ENCODE assay signal across 8 mouse cellular contexts in the genomic region with DNA sequence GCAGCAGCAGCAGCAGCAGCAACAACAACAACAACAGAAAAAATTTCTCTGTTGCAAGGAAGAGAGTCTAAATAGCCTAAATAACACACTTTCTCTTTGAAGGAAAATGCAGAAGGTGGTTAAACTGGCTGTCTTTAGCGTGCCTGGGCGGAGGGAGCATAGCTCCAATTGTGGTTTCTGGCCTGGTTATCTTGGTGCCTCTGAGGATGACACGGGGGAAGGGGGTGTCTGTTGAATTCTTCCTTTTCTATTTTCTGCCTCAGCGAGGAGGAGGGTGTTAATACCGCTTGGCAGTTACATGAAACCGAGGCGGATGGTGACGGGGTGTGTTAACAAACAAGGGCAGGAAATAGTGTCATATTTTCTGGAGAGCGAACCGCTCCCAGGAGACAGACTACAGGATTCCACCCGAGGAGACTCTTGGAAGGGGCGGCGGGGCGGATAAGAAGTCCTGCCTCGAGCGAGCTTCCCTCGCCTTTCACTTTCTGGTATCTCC. TPM values are rescaled to one million over a fixed set of nuclear protein-coding genes. Genes with fewer than 3 reads are reported as not detected.
DNase-seq lines count a peak whose midpoint lies in the region; ATAC-seq lines count a peak whose summit lies in the region.

No protein-coding gene starts in this region.

- no peak; the same call in 1 of the 2 replicates for ATAC-seq in erythroblast, adult 5-6 weeks (replicated peaks; ENCODE audit: low FRiP score, poor library complexity, severe bottlenecking)
- peak; percentile 37; the same call in 1 of the 2 replicates for ATAC-seq in hindbrain, embryonic 16.5 days
- ATAC-seq in stomach, embryonic 15.5 days (ENCODE audit: insufficient read depth, low FRiP score, low read depth), result no peak

- H3K36me3 ChIP-seq in erythroblast, embryonic 14.5 days (ENCODE audit: control insufficient read depth), result no peaks in the 10 kb centered on the region
- no peaks in the 10 kb centered on the region for H3K36me3 ChIP-seq in hindbrain, embryonic 16.5 days (ENCODE audit: control insufficient read depth, insufficient read depth, low read length)
- no peaks in the 10 kb centered on the region for H3K36me3 ChIP-seq in stomach, embryonic 15.5 days

- H3K27me3 ChIP-seq in erythroblast, embryonic 14.5 days (ENCODE audit: control insufficient read depth), result no peaks in the 10 kb centered on the region
- no peaks in the 10 kb centered on the region for H3K27me3 ChIP-seq in hindbrain, embryonic 16.5 days (replicated peaks; ENCODE audit: control insufficient read depth, insufficient read depth, low read length)
- no peaks in the 10 kb centered on the region for H3K27me3 ChIP-seq in stomach, embryonic 15.5 days (replicated peaks)

- H3K4me1 ChIP-seq in erythroblast, embryonic 14.5 days (ENCODE audit: control insufficient read depth), result peaks cover 11% of the 10 kb centered on the region
- H3K4me1 ChIP-seq in hindbrain, embryonic 16.5 days (ENCODE audit: control insufficient read depth, insufficient read depth, low read depth, low read length), result peaks cover 8% of the 10 kb centered on the region; the same call in 1 of the 2 replicates
- H3K4me1 ChIP-seq in stomach, embryonic 15.5 days, result no peaks in the 10 kb centered on the region

- peak overlapping the region; percentile 69 for H3K4me2 ChIP-seq in hindbrain, embryonic 16.5 days (ENCODE audit: low read length)
- H3K4me2 ChIP-seq in stomach, embryonic 15.5 days, result peak overlapping the region; percentile 68

- H3K4me3 ChIP-seq in erythroblast, embryonic 14.5 days (replicated peaks), result peak overlapping the region; percentile 56
- peak overlapping the region; percentile 34 for H3K4me3 ChIP-seq in hindbrain, embryonic 16.5 days (ENCODE audit: low read length)
- peak overlapping the region; percentile 37 for H3K4me3 ChIP-seq in stomach, embryonic 15.5 days (replicated peaks)

- peak; percentile 18 for DNase-seq in cerebellum, adult 8-10 months
- DNase-seq in gastrocnemius, postnatal 10 days, result peak; percentile 46
- peak; percentile 43 to 73 for DNase-seq in left cerebral cortex, adult 18-20 months (ENCODE audit: low spot score in 2 of 2)
- DNase-seq in lung, postnatal 36 days, result peak; percentile 61

- no peaks in the 10 kb centered on the region for H3K9me3 ChIP-seq in erythroblast, embryonic 14.5 days (ENCODE audit: control insufficient read depth, low read length)
- H3K9me3 ChIP-seq in hindbrain, embryonic 16.5 days (ENCODE audit: control insufficient read depth, low read length), result no peaks in the 10 kb centered on the region
- H3K9me3 ChIP-seq in stomach, embryonic 15.5 days, result no peaks in the 10 kb centered on the region

- WGBS in hindbrain, embryonic 16.5 days, result 24% methylated on average over 17 of the region's 17 CpGs
- 29% methylated on average over 17 of the region's 17 CpGs for WGBS in stomach, embryonic 15.5 days

- H3K27ac ChIP-seq in hindbrain, embryonic 16.5 days (ENCODE audit: low read depth, low read length), result no peak overlapping the region
- no peak overlapping the region for H3K27ac ChIP-seq in stomach, embryonic 15.5 days

- peak overlapping the region; percentile 48 for H3K9ac ChIP-seq in hindbrain, embryonic 16.5 days (ENCODE audit: low read depth, low read length)
- no peak overlapping the region for H3K9ac ChIP-seq in stomach, embryonic 15.5 days

RNA-seq across cellular contexts. Expression of a gene that starts 27.2 kb away (rescaled TPM):
- polyA plus RNA-seq in erythroblast, embryonic 14.5 days (2012), result not detected in 2 replicates
- not detected in 2 replicates for total RNA-seq in erythroblast, adult 5-6 weeks (2015; ENCODE audit: low replicate concordance)
- total RNA-seq in erythroblast, adult 5-6 weeks (2017; ENCODE audit: low replicate concordance), result not detected in 2 replicates
- total RNA-seq in gastrocnemius, postnatal 10 days (2021), result not detected
- not detected in 2 replicates for polyA plus RNA-seq in hindbrain, embryonic 16.5 days (2015; fragmentation: Nextera tagmentation; extraction: Ambion mirVana)
- total RNA-seq in left cerebral cortex, adult 18-20 months (2021), result not detected
- polyA plus RNA-seq in stomach, embryonic 15.5 days (2015; fragmentation: Nextera tagmentation; extraction: Ambion mirVana), result 1.7 and 2.1 TPM in 2 replicates

RNA-seq across cellular contexts. Expression of a gene that starts 34.2 kb away (rescaled TPM):
- polyA plus RNA-seq in erythroblast, embryonic 14.5 days (2012), result not detected in 2 replicates
- not detected in 2 replicates for total RNA-seq in erythroblast, adult 5-6 weeks (2015; ENCODE audit: low replicate concordance)
- total RNA-seq in erythroblast, adult 5-6 weeks (2017; ENCODE audit: low replicate concordance), result 0.70 and 1.8 TPM in 2 replicates
- 1 to 10 TPM; 4.5 to 5.4 TPM for total RNA-seq in gastrocnemius, postnatal 10 days (2021)
- polyA plus RNA-seq in hindbrain, embryonic 16.5 days (2015; fragmentation: Nextera tagmentation; extraction: Ambion mirVana), result 16.4 and 16.7 TPM in 2 replicates
- total RNA-seq in left cerebral cortex, adult 18-20 months (2021), result 10 to 100 TPM; 54.2 to 55.2 TPM
- 3.8 and 4.0 TPM in 2 replicates for polyA plus RNA-seq in stomach, embryonic 15.5 days (2015; fragmentation: Nextera tagmentation; extraction: Ambion mirVana)

Comparison
In these comparisons a context has a peak if more than half of its experiments do, and no peak if none do; other contexts are left out.
1. RNA of a gene that starts 34.2 kb away (total RNA-seq): 54.2 to 55.2 TPM in left cerebral cortex, adult 18-20 months; 4.5 to 5.4 TPM in gastrocnemius, postnatal 10 days and 0.70 to 1.8 TPM in erythroblast, adult 5-6 weeks; every median in the first group is over 4 times any median in the second.
2. Peak in every context shown above with its lines, with median percentiles within 50 percentile points of each other: H3K4me3 ChIP-seq and DNase-seq.